ENCODE assay signal across 9 mouse cellular contexts in genomic region chr4:59457941-59458340, GRCm38 (mm10). TPM values are rescaled to one million over a fixed set of nuclear protein-coding genes. Genes with fewer than 3 reads are reported as not detected.
DNase-seq lines count a peak whose midpoint lies in the region; ATAC-seq lines count a peak whose summit lies in the region.
"Had no signal": no experiment of that assay in that cellular context is flagged by ENCODE, and none has a peak within 500 bp of the region (broad histone marks: within the 10 kb centered on the region; RNA-seq: fewer than 3 reads in every experiment).

No protein-coding gene starts in this region.

- intact Hi-C loops in heart, postnatal 25 days (cut with DNase I) = no loop called here

- H3K4me2 ChIP-seq in lung, embryonic 15.5 days = no peak overlapping the region

- H3K36me3 ChIP-seq in lung, embryonic 15.5 days = no peaks in the 10 kb centered on the region

- H3K9ac ChIP-seq in lung, embryonic 15.5 days = no peak overlapping the region

- peaks cover 49% of the 10 kb centered on the region for H3K4me1 ChIP-seq in lung, embryonic 15.5 days

- no peaks in the 10 kb centered on the region for H3K9me3 ChIP-seq in lung, embryonic 15.5 days

- DNase-seq in heart, adult 18-20 months = peak; percentile 22 to 41
- DNase-seq in heart, postnatal 25 days (ENCODE audit: low spot score) = no peak
- DNase-seq in ES-CJ7 (ENCODE audit: low read depth, low spot score) = peak; percentile 64
- DNase-seq in thymus, postnatal 36 days = no peak
- DNase-seq in cerebellum, adult 9-11 months = no peak

- no peak overlapping the region for H3K4me3 ChIP-seq in lung, embryonic 15.5 days

- WGBS in lung, embryonic 15.5 days = 22% methylated on average over 9 of the region's 9 CpGs

- H3K27me3 ChIP-seq in lung, embryonic 15.5 days = no peaks in the 10 kb centered on the region

- ATAC-seq in granulocyte monocyte progenitor cell, adult 5-6 weeks (replicated peaks; ENCODE audit: poor library complexity, severe bottlenecking) = peak; percentile 57
- ATAC-seq in lung, embryonic 15.5 days (ENCODE audit: borderline replicate concordance, extremely low read depth, low FRiP score, low TSS enrichment) = no peak
- no peak for ATAC-seq in monocyte, adult 5-6 weeks (replicated peaks; ENCODE audit: insufficient number of reproducible peaks, low FRiP score, low TSS enrichment, poor library complexity, severe bottlenecking)

- peak overlapping the region; percentile 17; the same call in 1 of the 2 replicates for H3K27ac ChIP-seq in lung, embryonic 15.5 days
- H3K27ac ChIP-seq: kidney, postnatal 0 days had no signal

RNA-seq across cellular contexts. Expression of gene Susd1, which starts 19.5 kb away (rescaled TPM):
- 1 to 10 TPM in 1 of 2 experiments, under 1 TPM in 1; 0.95 to 1.4 TPM for total RNA-seq in heart, adult 18-20 months (2021)
- total RNA-seq in heart, postnatal 25 days (2021) = 1 to 10 TPM in 1 of 2 experiments, under 1 TPM in 1; 0.94 to 1.6 TPM
- total RNA-seq in granulocyte monocyte progenitor cell, adult 5-6 weeks (2014; fragmentation: Nextera tagmentation) = 63.2 and 74.8 TPM in 2 replicates
- total RNA-seq in granulocyte monocyte progenitor cell, adult 5-6 weeks (2017) = 94.4 and 95.7 TPM in 2 replicates
- 7.8 and 8.0 TPM in 2 replicates for polyA plus RNA-seq in lung, embryonic 15.5 days (2015; fragmentation: Nextera tagmentation; extraction: Ambion mirVana)
- 19.5 to 24.7 TPM (median 23.7 TPM) in 3 replicates for total RNA-seq in monocyte, adult 5-6 weeks (2017)

Comparison
In these comparisons a context has a peak if more than half of its experiments do, and no peak if none do; other contexts are left out.
1. DNase-seq: peak in heart, adult 18-20 months (2 of 2) and ES-CJ7 (single experiment); none in heart, postnatal 25 days (single experiment), thymus, postnatal 36 days (0 of 2) and cerebellum, adult 9-11 months (single experiment).